Mouse (Mus musculus) telencephalon, adult 2 months (tissue): Measurements from ENCODE around the gene Golga5.
"Not testable (repeated sequence)": the region's sequence is repeated elsewhere in the genome, so short reads cannot be mapped to it uniquely, and the experiment has no call there.

Experiments used
- DNase-seq: peaks from one replicate; pipeline ENCODE4 v3.0.0-alpha.2; 2011; ENCODE audit warnings: low read depth, low spot score

The Golga5 gene

DNA sequence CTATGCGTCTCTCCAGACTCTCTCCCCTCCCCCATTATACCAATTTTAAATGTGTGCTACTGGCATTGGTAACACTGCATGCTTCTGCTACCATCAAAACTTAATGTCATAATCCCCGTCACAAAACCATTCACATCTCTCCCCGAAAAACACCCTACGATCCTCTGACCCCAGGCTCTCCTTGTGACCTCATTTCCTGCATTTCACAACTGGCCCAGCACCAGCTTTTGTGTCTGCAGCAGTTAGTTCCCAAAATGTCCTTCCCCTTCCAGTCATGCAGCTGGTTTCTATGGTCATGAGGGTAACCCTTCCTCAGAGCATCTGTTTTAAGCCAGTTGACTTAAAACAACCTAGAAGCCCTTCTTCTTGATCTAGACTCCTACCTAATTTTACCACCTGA, 23.5 kb upstream of the Golga5 start:
- DNase-seq: no peak

DNA sequence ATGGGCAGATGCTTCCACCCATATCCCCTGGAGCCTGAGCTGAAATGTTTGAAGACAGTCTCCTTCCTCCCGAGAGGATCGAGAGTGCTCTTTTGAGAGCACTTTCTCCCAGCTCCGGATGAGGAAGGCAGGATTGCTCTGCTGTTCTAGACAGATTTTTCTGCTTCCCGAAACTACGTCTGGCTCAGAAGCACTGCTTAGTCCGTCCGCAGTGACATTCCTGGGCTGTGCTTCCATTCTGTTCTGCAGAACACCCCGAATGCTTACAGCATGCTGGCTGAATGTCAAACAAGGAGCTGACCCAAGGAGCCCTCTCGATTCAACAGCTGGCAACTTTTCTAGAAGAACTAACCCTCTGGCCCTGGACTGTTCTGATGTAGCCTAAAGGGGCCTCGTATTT, 18.5 kb upstream of the Golga5 start:
- DNase-seq: no peak

DNA sequence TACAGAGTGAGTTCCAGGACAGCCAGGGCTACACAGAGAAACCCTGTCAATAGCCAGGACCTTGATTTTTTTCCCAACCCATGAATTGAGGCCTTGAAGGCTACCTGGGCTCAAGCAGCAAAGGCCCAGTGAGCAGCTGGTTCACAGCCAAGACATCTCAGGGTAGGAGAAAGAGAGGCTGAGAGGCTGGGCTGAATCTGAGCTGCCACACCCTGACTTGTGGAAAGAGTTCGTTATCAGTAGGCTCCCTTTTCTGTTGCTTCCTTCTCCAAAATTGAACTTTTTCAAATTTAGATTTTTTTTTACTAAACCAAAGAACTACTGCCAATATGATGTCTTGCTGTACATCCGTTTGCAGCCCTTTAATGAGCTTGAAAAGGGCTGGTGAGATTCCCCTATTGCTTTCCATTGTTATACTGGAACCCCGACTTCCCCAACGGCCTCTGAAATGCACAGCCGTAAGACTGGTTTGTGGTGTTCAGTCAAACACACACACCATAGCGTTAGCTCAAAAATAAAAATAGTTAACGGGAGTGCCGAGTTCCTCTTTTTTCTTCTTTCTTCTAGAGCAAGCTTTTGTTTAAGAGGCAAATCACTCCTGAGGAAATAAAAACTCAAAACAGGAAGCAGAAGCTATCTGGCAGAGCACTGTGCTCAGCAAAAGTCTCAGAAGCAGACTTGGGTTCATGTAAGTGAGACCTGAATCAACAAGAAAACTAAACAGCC, 17.6 kb upstream of the Golga5 start:
- peak; percentile 51 for DNase-seq

DNA sequence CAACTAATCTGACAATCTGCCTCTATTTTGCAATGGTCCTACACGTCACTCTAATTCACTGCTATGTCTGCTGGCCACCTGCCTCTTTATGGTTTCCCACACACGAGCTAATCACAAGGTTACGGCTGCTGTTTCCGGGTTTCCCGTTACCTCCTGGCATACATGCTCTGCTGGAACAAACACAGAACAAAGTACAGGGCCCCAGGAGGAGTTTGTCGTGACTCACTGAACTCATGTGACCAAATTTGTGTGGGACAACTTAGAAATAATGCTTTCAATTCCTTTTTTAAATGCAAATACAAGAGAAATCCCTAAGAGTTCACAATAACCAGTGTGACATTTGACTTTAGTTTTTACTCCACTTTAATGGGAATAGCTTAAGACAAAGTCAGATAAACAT, 15.4 kb upstream of the Golga5 start:
- DNase-seq: no peak

DNA sequence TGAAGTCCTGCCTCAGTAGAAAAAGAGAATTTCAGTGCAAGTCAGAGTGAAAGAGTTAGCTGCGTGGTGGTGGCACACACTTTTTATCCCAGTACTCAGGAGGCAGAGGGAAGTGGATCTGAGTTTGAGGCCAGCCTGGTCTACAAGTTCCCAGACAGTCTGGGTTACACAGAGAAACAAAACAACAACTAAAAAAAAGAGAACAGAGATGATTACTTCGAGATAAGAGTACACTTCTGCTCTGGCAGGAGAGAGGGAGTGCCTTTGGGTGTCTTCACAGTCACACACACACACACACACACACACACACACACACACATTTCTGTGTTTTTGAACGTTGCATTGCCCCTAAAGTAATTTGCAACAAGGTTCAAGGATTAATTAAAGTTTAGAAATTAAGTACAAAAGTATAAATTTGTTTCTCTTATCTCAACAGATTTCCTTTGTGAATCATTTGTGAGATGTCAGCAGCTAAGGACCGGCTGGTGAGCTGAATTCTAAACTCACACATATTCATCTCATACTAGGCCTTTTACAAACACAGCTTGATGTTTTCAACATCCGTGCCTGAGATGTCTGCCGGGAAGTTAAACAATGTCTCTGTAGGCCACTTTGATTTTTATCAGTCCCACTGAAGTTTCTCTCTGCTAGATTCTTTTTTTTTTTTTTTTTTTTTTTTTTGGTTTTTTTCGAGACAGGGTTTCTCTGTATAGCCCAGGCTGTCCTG, 12.3 kb upstream of the Golga5 start:
- no peak for DNase-seq

DNA sequence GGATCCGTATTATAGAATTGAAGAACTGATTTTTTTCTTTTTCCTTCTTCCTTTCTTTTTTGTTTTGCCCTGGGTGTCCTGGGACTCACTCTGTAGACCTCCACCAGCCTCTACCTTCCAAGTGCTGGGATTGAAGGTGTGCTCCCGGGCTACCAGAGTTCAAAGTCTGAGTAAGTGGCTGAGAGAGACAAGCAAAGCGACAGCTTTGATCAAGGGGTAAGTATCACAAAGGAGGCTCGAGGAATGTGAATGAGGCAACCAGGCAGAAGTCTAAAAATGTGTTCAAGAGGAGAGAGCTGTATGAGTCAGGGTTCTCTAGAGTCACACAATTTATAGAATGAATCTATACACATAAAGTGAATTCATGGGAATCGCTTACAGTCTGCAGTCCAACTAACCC, 8.9 kb upstream of the Golga5 start:
- DNase-seq: no peak

DNA sequence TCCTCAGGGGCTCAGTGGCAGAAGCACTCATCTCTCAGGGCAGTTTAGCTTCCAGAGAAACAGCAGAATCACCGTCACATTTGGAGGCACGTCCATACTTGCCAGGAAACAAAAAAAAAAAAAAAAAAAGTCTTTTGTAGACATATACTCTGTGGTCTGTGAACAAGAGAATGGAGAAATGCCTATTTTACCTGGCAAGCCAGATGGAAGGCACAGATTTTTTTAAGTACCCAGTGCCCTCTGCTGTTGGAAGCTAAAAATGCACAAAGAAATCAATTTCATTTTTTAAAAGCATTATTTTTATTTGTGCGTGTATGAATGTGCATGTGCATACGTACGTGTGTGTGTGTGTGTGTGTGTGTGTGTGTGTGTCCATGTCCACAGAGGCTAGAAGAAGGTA, 7.8 kb upstream of the Golga5 start:
- DNase-seq: no peak

DNA sequence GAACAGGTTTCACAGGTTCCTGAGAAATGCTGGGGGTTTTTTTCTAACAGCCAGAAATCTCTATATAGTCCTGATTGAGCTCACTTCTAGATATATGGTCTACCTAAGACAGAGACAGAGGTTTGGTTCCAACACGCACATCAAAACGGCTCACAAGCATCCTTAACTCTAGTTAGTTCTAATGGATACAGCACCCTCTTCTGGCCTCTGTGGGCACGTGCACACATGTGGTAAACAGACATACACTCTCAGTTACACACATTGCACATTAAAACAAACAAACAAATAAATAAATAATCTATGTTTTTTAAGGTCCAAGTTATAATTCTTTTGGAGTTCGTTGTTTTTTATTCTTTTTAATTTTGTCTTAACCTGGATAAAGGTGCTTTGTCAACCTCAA, 4.3 kb upstream of the Golga5 start:
- DNase-seq: no peak

DNA sequence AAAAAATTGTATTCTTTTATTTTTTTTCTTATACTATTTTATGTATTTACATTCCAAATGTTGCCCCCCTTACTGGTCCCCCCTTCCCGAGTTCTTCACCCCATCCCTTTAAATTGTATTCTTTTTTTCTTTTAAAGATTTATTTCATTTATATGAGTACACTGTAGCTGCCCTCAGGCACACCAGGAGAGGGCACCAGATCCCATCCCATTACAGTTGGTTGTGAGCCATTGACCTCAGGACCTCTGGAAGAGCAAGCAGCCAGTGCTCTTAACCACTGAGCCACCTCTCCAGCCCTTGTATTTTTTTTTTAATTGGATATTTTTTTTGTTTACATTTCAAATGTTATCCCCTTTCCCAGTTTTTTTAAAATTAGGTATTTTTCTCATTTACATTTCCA, 799 bp upstream of the Golga5 start:
- DNase-seq: no peak

DNA sequence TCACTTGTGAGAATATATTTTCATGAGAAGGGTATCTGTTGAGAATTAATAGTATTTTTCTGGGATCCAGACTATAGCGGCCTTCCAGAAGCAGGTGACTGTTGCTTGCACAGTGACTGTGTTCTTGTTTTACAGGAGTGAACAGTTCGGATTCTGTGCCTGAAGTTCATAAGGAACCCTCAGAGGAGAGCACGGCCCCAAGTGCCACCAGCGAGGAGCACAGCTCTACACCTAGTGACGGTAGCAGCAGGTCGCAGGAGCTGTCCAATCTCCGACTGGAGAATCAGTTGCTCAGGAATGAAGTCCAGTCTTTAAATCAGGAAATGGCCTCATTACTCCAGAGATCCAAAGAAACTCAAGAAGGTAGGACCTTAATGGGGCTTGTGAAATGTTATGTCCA, 5.5 kb downstream of the Golga5 start:
- DNase-seq: no peak

DNA sequence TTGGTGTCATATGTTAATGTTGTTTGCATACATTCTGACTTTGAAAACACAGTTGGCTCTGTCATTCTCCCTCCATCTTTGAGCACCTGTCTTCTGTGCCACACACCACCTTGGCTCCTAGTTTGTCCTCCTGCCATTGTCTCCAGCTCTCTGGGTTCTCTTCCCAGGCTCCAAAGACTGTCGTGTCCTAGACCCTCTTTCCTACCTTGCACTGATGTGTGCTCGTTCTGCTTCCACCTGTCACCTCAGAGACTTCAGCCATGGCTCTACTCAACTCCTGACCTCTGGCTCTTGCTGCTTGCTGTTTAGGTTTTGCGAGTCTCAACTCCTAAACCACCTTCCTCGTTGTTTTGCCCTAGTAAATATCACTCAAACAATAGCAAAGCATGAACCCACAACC, 11.5 kb downstream of the Golga5 start:
- no peak for DNase-seq

DNA sequence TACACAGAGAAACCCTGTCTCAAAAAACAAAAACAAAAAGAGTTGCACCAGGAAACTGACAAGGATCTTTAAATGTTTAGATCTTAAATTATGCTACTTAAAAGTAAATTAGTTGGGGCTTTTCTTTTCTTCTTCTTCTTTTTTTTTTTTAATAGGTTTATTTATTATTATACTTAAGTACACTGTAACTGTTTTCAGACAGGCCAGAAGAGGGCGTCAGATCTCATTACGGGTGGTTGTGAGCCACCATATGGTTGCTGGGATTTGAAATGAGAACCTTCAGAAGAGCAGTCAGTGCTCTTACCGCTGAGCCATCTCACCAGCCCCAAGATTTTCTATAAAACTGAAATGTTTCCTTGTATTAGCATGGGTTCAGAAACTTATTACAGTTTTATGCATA, 16.0 kb downstream of the Golga5 start:
- no peak for DNase-seq

DNA sequence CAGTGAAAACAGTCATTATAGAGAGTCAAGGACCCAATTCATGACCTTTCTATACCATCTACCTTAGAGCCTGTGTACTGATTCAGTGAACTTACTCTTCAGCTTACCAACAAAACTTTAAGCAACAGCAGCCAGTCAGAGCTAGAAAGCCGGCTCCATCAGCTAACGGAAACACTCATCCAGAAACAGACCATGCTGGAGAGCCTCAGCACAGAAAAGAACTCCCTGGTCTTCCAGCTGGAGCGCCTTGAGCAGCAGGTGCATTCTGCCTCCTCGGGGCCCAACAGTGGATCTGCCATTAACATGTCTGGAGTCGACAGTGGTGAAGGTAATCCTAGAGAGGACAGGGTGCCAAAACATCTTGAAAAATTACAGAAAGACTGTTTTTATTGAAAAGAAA, 23.0 kb downstream of the Golga5 start:
- no peak for DNase-seq

DNA sequence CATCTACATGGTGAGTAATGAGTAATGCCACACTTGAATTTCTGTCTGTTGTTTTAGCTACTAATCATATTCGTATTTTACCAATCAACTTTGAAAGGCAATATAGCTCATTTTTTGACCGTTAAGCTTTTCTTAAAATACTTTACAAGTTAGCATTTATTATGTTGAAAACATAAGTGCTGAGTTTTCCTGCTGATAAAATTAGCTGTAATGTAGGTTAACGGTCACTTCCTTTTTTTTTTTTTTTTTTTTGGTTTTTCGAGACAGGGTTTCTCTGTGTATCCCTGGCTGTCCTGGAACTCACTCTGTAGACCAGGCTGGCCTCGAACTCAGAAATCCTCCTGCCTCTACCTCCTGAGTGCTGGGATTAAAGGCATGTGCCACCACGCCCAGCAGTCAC, 26.8 kb downstream of the Golga5 start:
- not testable (repeated sequence) for DNase-seq

DNA sequence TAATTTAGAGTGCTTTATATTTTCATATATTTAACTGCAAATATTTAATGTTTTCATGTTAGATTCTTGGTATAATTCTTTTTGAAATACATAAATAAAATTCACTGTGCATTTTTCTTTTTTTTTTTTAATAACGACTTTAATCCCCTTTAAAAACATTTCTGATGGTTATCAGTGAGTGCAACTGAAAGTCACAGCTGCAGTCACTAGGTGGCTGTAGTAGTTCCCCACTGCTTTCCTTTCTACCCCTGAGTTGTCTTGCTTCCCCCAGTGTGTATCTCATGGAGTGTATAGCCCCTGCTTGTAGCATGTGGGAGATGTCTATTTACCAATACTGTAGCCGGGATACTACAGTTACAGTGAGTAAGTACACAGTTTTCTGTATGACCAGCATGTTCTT, 29.0 kb downstream of the Golga5 start:
- DNase-seq: no peak

DNA sequence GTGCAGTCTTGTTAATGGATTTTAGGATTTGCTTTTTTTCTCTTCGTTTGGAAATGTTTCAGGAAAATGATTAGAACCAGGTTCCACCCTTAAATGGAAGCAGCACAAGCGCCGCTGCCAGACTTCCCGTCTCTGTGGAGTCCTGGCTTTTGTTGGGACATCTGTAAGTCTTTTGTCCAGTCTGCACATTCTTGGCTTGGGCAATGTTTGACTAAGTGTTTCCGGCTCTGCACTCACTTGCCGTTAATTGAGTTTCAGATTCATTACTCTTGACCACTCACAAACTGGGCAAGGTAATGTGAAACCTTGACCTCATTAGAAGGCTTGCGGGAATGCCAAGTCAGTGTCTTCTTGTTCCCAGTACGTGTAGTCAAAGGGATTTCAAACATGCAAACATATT, 29.8 kb downstream of the Golga5 start:
- DNase-seq: no peak

DNA sequence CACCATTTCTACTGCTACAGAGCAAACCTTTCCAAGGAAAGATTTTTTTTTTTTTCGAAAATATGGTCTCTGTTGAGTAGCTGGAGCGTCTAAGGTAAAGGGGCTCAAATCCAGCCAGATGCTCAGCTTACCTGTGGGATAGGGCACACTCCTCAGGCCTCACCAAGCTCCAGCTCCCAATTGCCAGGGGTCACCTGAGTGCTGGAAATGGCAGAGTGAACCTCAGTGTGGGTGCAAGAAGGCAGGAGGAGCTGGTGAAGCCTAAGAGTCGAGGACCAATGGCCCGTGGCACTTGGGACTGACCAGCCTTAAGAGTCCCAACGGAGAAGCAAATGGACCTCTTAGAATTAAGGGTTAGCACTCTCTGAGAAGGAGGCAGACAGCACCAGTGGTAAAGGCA, 30.3 kb downstream of the Golga5 start:
- no peak for DNase-seq

DNA sequence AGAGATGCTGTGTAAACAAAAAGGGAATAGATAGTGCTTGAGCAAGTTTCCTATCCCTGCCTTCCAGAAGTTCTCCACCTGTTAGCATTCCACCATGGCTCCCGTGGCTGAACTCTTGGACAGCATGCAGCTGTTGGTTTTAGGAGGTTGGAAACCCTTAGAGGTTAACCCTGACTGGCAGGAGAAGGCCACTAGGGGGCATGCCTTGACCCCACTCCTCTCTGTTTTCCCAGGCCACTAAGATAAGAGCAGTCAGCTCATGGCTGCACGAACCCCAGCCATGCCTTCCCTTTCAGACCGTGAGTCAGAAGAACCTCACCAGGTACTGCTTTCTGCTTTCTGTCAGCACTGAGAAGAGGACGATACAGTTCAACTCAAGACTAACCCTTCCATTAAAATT, 30.8 kb downstream of the Golga5 start:
- DNase-seq: no peak

DNA sequence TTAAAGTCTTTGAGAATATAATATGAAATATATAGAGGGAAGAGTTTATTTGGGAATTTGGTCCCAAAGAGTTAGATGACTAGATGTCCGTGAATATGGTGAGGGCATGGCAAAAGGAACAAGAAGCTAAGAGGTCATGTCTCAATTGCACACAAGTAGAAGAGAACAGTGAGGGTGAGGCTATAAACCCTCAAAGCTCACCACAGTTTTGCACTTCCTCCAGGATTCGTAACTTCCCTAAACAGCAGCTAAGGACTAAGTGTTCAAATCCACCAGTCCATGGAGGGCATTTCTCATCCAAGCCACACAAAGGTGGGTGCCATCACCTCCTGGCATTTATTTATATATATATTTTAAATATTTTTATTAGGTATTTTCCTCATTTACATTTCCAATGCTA, 32.1 kb downstream of the Golga5 start:
- no peak for DNase-seq

DNA sequence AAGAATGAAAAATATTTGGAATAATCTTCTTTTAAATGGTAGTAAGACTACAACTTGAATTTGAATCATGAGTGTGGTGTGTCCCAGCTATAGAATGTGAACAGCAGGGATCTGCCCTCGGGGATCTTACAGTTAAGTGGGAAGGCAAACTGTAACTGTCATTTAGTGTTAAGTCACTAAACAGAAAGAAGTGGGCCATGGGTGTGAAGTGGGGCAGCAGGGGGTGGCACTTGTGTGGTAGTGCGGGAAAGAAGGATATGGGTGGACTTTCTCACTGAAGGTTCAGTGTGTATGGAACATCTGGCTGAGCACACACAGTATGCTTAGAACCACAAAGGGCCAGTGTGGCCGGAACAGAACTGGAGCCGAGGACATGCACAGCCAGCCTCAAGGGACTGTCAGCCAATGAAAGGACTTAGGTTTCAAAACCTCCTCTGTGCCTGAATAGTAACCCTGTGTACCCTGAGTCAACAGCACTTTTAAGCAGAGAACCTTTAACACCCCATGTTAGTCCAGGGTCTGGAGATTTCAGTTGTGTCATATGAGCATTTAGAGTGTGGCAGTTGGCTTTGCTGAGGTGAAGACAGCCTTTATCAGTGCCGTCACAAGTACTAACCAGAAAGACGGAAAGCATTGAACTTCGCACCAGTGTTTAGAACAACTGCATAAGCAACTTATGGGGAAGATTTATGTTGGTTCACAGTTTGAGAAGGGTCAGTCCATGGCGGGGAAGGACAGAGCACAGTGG, 33.1 kb downstream of the Golga5 start:
- no peak for DNase-seq

DNA sequence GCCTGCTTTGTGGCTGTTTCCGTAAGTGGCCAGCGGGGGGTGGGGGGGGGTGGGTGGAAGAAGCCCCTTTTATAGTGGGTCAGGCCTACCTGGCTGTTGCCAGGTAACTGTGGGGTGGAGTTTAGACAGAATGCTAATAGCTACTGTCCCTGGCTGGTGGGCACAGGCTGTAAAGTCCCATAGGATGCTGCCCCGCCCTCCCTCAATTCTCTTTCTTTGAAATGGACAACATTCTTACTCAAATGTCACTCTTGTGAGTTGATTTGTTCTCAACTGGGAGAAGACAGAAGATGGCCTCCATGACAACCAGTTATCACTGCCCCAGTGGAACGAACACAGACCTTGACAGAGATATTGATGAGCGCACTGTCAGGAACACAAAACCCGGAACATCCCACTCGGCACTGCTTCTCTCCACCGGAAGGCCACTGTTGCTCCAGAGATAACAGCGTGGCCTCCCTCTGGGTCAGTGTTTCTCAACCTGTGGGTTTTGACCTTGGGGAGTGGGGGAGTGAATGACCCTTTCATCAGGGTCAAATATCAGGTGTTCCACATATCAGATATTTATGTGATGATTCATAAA, 36.3 kb downstream of the Golga5 start:
- no peak for DNase-seq

DNA sequence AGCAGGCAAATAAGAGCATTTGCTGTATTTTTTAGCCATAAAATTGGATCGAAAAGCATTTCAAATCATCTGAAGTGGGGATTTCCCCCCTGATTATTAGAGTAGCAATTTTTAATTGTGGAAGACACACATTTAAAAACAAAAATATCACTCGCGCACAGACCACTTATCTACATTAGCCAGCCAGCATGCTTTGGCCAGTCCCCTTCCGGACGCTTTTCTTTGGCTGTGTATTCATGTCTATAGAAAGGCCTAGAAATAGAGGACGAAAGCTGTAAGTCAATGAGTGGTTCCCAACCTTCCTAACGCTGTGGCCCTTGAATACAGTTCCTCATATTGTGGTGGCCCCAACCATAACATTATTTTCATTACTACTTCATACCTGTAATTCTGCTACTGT, 37.0 kb downstream of the Golga5 start:
- no peak for DNase-seq

DNA sequence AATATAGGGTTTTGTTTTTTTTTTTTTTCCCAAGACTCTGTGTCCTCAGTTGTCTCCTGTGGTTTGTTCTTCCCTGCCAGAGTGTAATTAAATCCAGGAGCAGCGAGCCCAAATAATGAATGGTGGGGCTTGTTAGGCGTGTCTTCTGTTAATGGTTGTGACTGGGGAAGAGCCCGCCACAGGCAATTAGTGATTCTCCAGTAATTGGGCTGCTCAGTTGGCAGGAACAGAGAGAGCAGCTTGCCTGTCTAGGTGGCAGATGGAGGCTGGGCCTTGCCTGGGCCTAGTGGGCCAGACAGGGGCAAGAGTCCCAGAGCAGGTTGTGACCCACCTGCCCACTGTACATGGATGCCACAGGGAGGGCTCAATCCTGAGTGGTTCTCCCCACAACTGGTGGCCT, 42.4 kb downstream of the Golga5 start:
- DNase-seq: peak; percentile 22
